Mouse (Mus musculus) limb, embryonic 11.5 days (tissue): Measurements from ENCODE around the gene Rnd2. TPM values are rescaled to one million over a fixed set of nuclear protein-coding genes. Genes with fewer than 3 reads are reported as not detected.
"Not testable (repeated sequence)": the region's sequence is repeated elsewhere in the genome, so short reads cannot be mapped to it uniquely, and the experiment has no call there.

ENCODE experiments used
- ATAC-seq: fragments of 200-750 bp; cut with Nextera tagmentation; 2 replicates; pipeline ENCODE4 v1.8.0; 2017; ENCODE audit warnings: low read depth; ENCODE audit not compliant: insufficient number of reproducible peaks, low FRiP score, low TSS enrichment
- DNase-seq: peaks from one replicate; pipeline ENCODE4 v3.0.0-alpha.2; 2015; ENCODE audit warnings: low spot score
- H3K27ac ChIP-seq: fragments of 300-500 bp; sonication (generic); replicated peaks from 2 replicates; pipeline ENCODE4 v1.5.1; 2014; ENCODE audit warnings: low read depth, mild to moderate bottlenecking, low read length
- H3K27me3 ChIP-seq: fragments of 300-500 bp; sonication (generic); 2 replicates; pipeline ENCODE4 v1.6.1; 2014; ENCODE audit warnings: mild to moderate bottlenecking, low read length, mixed read lengths; ENCODE audit not compliant: control insufficient read depth, insufficient read depth
- H3K36me3 ChIP-seq: fragments of 300-500 bp; sonication (generic); 2 replicates; pipeline ENCODE4 v1.6.1; 2014; ENCODE audit warnings: mild to moderate bottlenecking, low read length, moderate library complexity, mixed read lengths; ENCODE audit not compliant: control insufficient read depth, insufficient read depth
- H3K4me1 ChIP-seq: fragments of 300-500 bp; sonication (generic); 2 replicates; pipeline ENCODE4 v1.6.1; 2014; ENCODE audit warnings: low read length, mixed read lengths; ENCODE audit not compliant: control insufficient read depth, insufficient read depth
- H3K4me2 ChIP-seq: fragments of 300-500 bp; sonication (generic); 2 replicates; pipeline ENCODE4 v1.6.1; 2014; ENCODE audit warnings: low read depth, mild to moderate bottlenecking, moderate library complexity; ENCODE audit not compliant: severe bottlenecking
- H3K4me3 ChIP-seq: fragments of 300-500 bp; sonication (generic); 2 replicates; pipeline ENCODE4 v1.5.1; 2014; ENCODE audit warnings: low read depth, low read length
- H3K9ac ChIP-seq: fragments of 300-500 bp; sonication (generic); 2 replicates; pipeline ENCODE4 v1.6.1; 2014; ENCODE audit warnings: mild to moderate bottlenecking, low read length
- H3K9me3 ChIP-seq: fragments of 300-500 bp; sonication (generic); 2 replicates; pipeline ENCODE4 v1.6.1; 2016; ENCODE audit warnings: low read length; ENCODE audit not compliant: control insufficient read depth
- WGBS: fragments of 180-500 bp; shearing (Covaris S2); extraction: QIAGEN DNeasy Blood & Tissue Kit; methylation state at CpG from one replicate; pipeline ENCODE4 v1.1.7; 2014; 5-methylcytosine and 5-hydroxymethylcytosine counted together
- polyA plus RNA-seq: library from polyadenylated mRNA; unstranded; fragments of >200 nt; fragmentation: Nextera tagmentation; extraction: Ambion mirVana; gene quantifications from 2 replicates; pipeline ENCODE4 v1.2.1, GENCODE M21; 2014

The Rnd2 gene
- polyA plus RNA-seq, 1 experiment from 2014 or later: 4.8 TPM

- ATAC-seq (peak; percentile 53; the same call in 1 of the 2 replicates), DNase-seq (no peak)
- Histone ChIP-seq H3K27me3 (no peaks in the 10 kb centered on the region), H3K4me2 (peak within 1 kb of the TSS; percentile 96), H3K4me1 (0 out of 2 replicates have a peak, but pooled peaks cover 7% of the 10 kb centered on the region), H3K9me3 (no peaks in the 10 kb centered on the region), H3K36me3 (peaks cover under 1% of the 10 kb centered on the region; the same call in 1 of the 2 replicates), H3K27ac (peak within 1 kb of the TSS; percentile 52; the same call in 1 of the 2 replicates), H3K9ac (peak within 1 kb of the TSS; percentile 78), H3K4me3 (peak within 1 kb of the TSS; percentile 98)
- 6% methylated on average over 23 of the region's 23 CpGs for WGBS
Measured at GRCm38 (mm10) chr11:101424105-101424851, 40.5 kb upstream of the Rnd2 start, which contains the start of gene Gm27029. TSS of gene Gm27029 (minus strand) at chr11:101424796.

DNA sequence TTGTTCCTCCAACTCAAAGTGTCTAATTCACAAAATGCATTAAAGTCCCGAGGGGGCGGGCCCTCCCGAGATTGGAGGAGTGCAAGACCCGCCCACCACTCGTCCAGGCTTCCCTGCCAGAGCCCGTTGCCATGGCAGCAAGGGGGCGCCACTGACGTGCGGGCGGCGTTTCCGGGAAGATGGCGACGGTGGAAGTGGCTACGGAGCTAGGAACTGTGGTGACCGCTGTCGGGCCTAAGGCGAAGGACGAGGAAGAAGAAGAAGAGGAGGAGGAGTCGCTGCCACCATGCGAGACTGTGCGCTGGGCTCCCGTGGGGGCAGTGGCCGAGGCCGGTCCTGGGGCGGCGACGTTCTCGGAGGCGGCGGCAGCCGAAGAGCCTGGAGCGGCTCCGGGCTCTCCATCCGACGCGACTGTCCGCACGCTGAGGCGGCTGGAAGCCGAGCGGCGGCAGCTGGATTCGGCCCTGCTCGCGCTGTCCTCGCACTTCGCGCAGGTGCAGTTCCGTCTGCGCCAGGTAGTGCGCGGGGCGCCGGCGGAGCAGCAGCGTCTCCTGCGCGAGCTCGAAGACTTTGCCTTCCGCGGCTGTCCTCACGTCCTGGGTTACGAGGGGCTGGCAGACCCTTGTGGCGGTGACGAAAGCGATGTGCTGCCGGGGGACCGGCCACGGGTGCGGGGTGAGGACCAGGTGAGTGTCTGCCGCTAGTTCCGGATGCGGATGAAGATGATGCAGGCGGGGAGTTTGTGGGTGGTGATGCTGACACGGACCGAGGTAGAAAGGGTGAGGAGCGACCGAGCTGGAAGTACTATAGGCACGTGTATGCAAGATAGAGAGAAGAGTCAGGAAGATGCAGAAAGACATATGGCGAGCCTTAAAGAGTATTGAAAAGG lies 39.6 kb upstream of the Rnd2 start, which contains the start of the genes Rundc1 and Ptges3l:
Rundc1 (plus strand) TSS at position 161 of the 889 bp plus-strand sequence.
Ptges3l (minus strand) TSS at position 409 of the 889 bp plus-strand sequence.
- Histone ChIP-seq H3K9ac (peak within 1 kb of the TSS; percentile 78), H3K4me1 (0 out of 2 replicates have a peak, but pooled peaks cover 7% of the 10 kb centered on the region), H3K9me3 (no peaks in the 10 kb centered on the region), H3K36me3 (peaks cover 3% of the 10 kb centered on the region; the same call in 1 of the 2 replicates), H3K27ac (peak within 1 kb of the TSS; percentile 52; the same call in 1 of the 2 replicates), H3K4me3 (peak within 1 kb of the TSS; percentile 98), H3K4me2 (peak within 1 kb of the TSS; percentile 96), H3K27me3 (no peaks in the 10 kb centered on the region)
- ATAC-seq (peak; percentile 92), DNase-seq (peak; percentile 100)
- under 1% methylated on average over 80 of the region's 81 CpGs for WGBS

- Histone ChIP-seq H3K4me3 (0 out of 2 replicates have a peak overlapping the region, but pooled peaks have one; percentile 98), H3K9me3 (no peaks in the 10 kb centered on the region), H3K36me3 (peaks cover 5% of the 10 kb centered on the region; the same call in 1 of the 2 replicates), H3K9ac (no peak overlapping the region), H3K27ac (no peak overlapping the region), H3K4me2 (peak overlapping the region; percentile 96), H3K27me3 (no peaks in the 10 kb centered on the region), H3K4me1 (0 out of 2 replicates have a peak, but pooled peaks cover 7% of the 10 kb centered on the region)
- ATAC-seq (no peak), DNase-seq (no peak)
- 67% methylated on average over 8 of the region's 8 CpGs for WGBS
Measured at GRCm38 (mm10) chr11:101426165-101426564, 38.6 kb upstream of the Rnd2 start.

DNA sequence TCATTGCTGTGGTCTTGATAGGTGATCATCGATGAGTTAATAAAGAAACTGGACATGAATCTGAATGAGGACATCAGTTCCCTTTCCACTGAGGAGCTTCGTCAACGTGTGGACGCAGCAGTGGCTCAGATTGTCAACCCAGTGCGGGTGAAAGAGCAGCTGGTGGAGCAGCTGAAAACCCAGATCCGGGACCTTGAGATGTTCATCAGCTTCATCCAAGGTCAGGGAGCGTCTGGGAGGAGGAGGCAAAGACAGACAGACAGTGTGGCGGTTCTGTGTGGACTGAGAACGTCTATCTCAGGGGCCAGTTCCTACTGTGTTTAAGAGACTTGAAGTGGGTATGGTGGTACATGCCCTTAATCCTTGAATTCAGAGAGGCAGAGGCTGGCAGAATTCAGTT lies 33.5 kb upstream of the Rnd2 start:
- H3K9ac ChIP-seq: no peak overlapping the region
- H3K4me1 ChIP-seq: no peaks in the 10 kb centered on the region
- no peaks in the 10 kb centered on the region for H3K27me3 ChIP-seq
- no peak overlapping the region for H3K27ac ChIP-seq
- no peak overlapping the region for H3K4me2 ChIP-seq
- H3K4me3 ChIP-seq: no peak overlapping the region
- H3K9me3 ChIP-seq: no peaks in the 10 kb centered on the region
- no peak for ATAC-seq
- no peak for DNase-seq
- H3K36me3 ChIP-seq: peaks cover 15% of the 10 kb centered on the region; the same call in 1 of the 2 replicates
- 88% methylated on average over 9 of the region's 9 CpGs for WGBS

DNA sequence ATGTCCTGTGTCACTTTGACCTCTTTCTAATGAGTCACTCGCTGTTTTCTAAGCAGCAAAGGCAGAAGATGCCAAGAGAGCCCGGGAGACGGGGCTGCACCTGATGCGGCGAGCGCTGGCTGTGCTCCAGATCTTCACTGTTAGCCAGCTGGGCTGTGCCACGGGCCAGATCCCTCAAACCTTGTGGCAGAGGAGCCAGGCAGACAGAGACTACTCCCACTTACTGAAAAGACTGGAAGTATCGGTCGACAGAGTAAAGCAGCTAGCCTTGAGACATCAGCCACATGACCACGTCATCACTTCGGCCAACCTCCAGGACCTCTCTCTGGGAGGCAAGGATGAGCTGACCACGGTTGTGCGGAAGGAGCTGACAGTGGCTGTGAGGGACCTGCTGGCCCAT lies 31.4 kb upstream of the Rnd2 start:
- WGBS: 92% methylated on average over 13 of the region's 13 CpGs
- no peaks in the 10 kb centered on the region for H3K27me3 ChIP-seq
- H3K9ac ChIP-seq: no peak overlapping the region
- no peaks in the 10 kb centered on the region for H3K9me3 ChIP-seq
- DNase-seq (no peak), ATAC-seq (no peak)
- no peaks in the 10 kb centered on the region for H3K4me1 ChIP-seq
- peaks cover 15% of the 10 kb centered on the region; the same call in 1 of the 2 replicates for H3K36me3 ChIP-seq
- no peak overlapping the region for H3K27ac ChIP-seq
- no peak overlapping the region for H3K4me3 ChIP-seq
- H3K4me2 ChIP-seq: no peak overlapping the region

- no peaks in the 10 kb centered on the region for H3K27me3 ChIP-seq
- no peak overlapping the region for H3K9ac ChIP-seq
- 88% methylated on average over 4 of the region's 4 CpGs for WGBS
- no peak overlapping the region for H3K4me2 ChIP-seq
- no peak overlapping the region for H3K27ac ChIP-seq
- H3K4me1 ChIP-seq: no peaks in the 10 kb centered on the region
- DNase-seq: no peak
- no peaks in the 10 kb centered on the region for H3K9me3 ChIP-seq
- no peak overlapping the region for H3K4me3 ChIP-seq
- peaks cover 9% of the 10 kb centered on the region; the same call in 1 of the 2 replicates for H3K36me3 ChIP-seq
- ATAC-seq: no peak
Measured at GRCm38 (mm10) chr11:101435831-101436230, 29.0 kb upstream of the Rnd2 start.

DNA sequence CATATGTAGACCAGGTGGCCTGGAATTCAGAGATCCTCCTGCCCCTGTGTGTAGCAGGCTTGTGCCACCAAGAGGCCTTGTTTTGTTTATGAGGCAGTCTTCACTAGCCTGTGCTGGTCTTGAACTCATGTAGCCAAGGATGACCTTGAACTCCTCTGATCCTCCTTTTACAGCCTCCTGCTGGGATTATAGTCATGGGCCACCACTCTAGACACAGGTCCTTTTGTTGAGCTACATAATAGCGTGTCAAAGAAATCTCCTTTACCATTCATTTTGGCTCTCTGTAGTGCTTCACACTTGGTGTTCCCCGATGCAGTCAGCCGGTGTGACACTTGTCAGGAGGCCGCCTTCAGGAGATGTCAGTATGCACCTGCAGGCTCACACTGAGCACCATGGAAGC lies 27.9 kb upstream of the Rnd2 start:
- ATAC-seq (no peak), DNase-seq (no peak)
- no peaks in the 10 kb centered on the region for H3K4me1 ChIP-seq
- no peaks in the 10 kb centered on the region for H3K9me3 ChIP-seq
- H3K27ac ChIP-seq: no peak overlapping the region
- WGBS: 90% methylated on average over 4 of the region's 4 CpGs
- no peak overlapping the region for H3K4me2 ChIP-seq
- H3K27me3 ChIP-seq: no peaks in the 10 kb centered on the region
- no peak overlapping the region for H3K4me3 ChIP-seq
- no peak overlapping the region for H3K9ac ChIP-seq
- H3K36me3 ChIP-seq: peaks cover 9% of the 10 kb centered on the region; the same call in 1 of the 2 replicates

DNA sequence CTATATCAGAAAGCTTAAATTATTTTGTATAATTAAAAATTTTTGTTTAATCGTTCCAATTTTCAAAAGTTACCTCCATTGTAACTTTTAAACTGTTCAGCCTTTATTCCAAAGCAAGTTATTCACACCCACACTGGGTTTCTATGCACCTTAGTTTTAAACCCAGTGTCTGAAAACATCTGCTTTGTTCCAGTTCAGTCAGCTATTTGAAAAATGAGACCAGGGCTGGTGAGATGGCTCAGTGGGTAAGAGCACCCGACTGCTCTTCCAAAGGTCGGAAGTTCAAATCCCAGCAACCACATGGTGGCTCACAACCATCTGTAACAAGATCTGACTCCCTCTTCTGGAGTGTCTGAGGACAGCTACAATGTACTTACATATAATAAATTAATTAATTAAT lies 26.8 kb upstream of the Rnd2 start:
- DNase-seq, H3K4me3 ChIP-seq, H3K4me2 ChIP-seq, H3K27me3 ChIP-seq, ATAC-seq, H3K9me3 ChIP-seq, H3K9ac ChIP-seq, H3K4me1 ChIP-seq, H3K36me3 ChIP-seq, H3K27ac ChIP-seq: not testable (repeated sequence)
- WGBS: 50% methylated on average over 3 of the region's 3 CpGs
